Mouse (Mus musculus) forebrain, embryonic 10.5 days (tissue): ENCODE data around the gene Zfp609. TPM values are rescaled to one million over a fixed set of nuclear protein-coding genes. Genes with fewer than 3 reads are reported as not detected.

Source experiments
- DNase-seq: peaks from one replicate; pipeline ENCODE4 v3.0.0-alpha.2; 2017; ENCODE audit warnings: low spot score; ENCODE audit errors: extremely low spot score
- H3K27ac ChIP-seq: fragments of 300-500 bp; sonication (generic); 2 replicates; pipeline ENCODE4 v1.5.1; 2016; ENCODE audit warnings: mild to moderate bottlenecking
- H3K27me3 ChIP-seq: fragments of 300-500 bp; sonication (generic); 2 replicates; pipeline ENCODE4 v1.6.1; 2016; ENCODE audit warnings: mild to moderate bottlenecking; ENCODE audit not compliant: poor library complexity, severe bottlenecking
- H3K36me3 ChIP-seq: fragments of 300-500 bp; sonication (generic); replicated peaks from 2 replicates; pipeline ENCODE4 v1.6.1; 2016; ENCODE audit warnings: mild to moderate bottlenecking, moderate library complexity
- H3K4me1 ChIP-seq: fragments of 300-500 bp; sonication (generic); 2 replicates; pipeline ENCODE4 v1.6.1; 2016
- H3K4me3 ChIP-seq: fragments of 300-500 bp; sonication (generic); 2 replicates; pipeline ENCODE4 v1.5.1; 2016; ENCODE audit warnings: mild to moderate bottlenecking, moderate library complexity
- H3K9me3 ChIP-seq: fragments of 300-500 bp; sonication (generic); 2 replicates; pipeline ENCODE4 v1.6.1; 2016; ENCODE audit warnings: mild to moderate bottlenecking, moderate library complexity
- WGBS: fragments of 180-500 bp; shearing (Covaris S2); methylation state at CpG from one replicate; pipeline ENCODE4 v1.1.7; 2016; 5-methylcytosine and 5-hydroxymethylcytosine counted together
- polyA plus RNA-seq: library from polyadenylated mRNA; unstranded; fragments of >200 nt; fragmentation: Nextera tagmentation; extraction: Ambion mirVana; gene quantifications from 2 replicates; pipeline ENCODE4 v1.2.1, GENCODE M21; 2016

The Zfp609 gene
- polyA plus RNA-seq = 8.2 and 8.3 TPM in 2 replicates

DNA sequence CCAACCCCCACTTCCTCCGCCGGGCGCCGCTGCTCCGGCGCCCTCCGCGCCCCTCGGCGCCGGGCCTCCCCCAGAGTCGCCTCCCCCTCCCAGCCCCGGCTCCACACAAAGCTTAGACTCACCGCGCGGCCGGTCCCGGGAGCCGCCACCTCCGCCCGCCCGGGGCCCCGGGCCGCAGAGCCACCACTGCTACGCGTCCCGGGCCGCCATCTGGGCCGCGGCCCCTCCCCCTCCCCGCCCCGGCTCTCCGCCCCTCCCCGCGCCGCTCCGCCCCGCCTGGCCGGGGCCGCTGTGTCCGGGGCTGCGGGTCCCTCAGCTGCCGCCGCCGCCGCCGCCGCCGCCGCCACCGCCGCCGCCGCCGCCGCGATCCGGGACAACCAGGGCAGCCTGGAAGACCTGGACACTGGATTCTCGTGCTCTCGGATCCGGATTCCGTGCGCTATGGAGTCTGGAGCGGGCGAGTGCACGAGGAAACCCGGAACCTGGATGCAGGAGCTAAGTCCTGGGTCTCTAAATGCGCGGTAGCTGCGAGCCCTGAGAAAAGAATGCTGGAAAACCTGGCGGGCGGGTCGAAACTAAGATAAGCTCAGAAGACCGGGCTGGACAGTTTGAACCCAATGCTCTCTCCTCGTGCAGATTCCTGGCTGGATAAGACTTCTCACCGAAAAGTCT is at the start of gene Zfp609:
Gene Zfp609 (minus strand): TSS at position 221 of the 672 bp plus-strand sequence.
- under 1% methylated on average over 68 of the region's 76 CpGs for WGBS

DNA sequence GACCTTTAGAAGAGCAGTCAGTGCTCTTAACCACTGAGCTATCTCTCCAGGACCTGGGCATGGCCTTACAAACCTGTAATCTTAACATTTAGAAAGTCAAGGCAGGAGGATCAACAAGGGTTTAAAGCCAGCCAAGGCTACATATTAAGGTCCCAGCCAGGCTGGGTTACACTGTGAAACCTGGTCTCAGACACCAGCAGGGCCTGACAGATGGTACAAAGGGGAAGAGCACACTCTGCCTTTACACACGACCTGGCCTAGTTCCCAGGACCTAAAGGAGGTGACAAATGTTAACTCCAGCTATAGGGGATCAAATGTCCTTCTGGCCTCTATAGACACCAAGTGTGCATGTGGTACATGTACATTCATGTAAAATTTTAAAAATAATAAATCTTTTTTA is 32.3 kb upstream of the Zfp609 start:
- no peaks in the 10 kb centered on the region for H3K9me3 ChIP-seq
- no peak for DNase-seq
- peaks cover 71% of the 10 kb centered on the region for H3K36me3 ChIP-seq
- no peaks in the 10 kb centered on the region for H3K27me3 ChIP-seq
- no peak overlapping the region for H3K27ac ChIP-seq
- 61% methylated on average over 1 of the region's 1 CpGs for WGBS
- no peaks in the 10 kb centered on the region for H3K4me1 ChIP-seq
- H3K4me3 ChIP-seq = no peak overlapping the region

More for the DNA sequence above, at the start of gene Zfp609:
- H3K4me3 ChIP-seq = peak within 1 kb of the TSS; percentile 94
- H3K4me1 ChIP-seq = peaks cover 84% of the 10 kb centered on the region
- H3K36me3 ChIP-seq = no peaks in the 10 kb centered on the region
- DNase-seq = peak; percentile 95
- no peaks in the 10 kb centered on the region for H3K9me3 ChIP-seq
- no peaks in the 10 kb centered on the region for H3K27me3 ChIP-seq
- H3K27ac ChIP-seq = peak within 1 kb of the TSS; percentile 100

DNA sequence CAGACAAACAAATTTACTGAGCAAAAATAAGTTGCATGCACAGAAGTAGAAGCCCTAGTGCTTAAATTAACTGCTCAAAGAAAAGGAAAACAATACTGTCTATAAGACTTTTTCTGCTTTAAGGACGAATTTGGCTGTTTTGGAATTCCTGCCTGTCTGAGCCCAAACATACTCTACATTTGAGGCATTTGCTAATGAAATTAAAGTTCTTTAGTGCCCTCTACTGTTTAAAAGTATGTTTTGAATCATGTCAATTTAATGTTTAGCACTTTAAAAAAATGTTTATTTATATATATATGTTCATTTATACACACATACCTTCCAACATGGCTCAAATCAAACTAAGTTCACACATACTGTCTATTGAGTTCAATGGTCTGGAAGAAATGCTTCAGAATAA is 22.8 kb upstream of the Zfp609 start:
- Histone ChIP-seq H3K36me3 (peaks cover 26% of the 10 kb centered on the region), H3K9me3 (no peaks in the 10 kb centered on the region), H3K4me3 (no peak overlapping the region), H3K4me1 (peaks cover 16% of the 10 kb centered on the region), H3K27me3 (no peaks in the 10 kb centered on the region), H3K27ac (no peak overlapping the region)
- DNase-seq = no peak
- WGBS = 23% methylated on average over 1 of the region's 1 CpGs

DNA sequence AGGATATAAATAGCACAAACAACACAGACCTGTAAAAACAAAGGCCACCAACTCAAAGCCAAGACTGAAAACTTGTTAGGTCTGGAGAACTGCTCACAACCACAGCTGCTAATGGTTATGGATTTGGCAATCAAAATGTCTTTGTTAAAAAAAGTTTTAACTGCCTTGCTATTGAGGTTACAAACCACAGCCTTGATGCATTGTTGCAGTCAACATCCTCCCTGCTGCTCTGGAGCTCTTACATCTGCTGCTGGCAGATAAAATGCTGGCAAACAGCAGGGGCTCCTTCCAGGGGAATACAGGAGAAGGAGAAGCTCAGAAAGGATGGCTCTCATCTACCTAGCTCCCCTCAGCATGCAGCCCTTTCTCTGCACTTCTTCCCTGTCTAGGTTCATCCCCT is 20.8 kb upstream of the Zfp609 start:
- H3K4me1 ChIP-seq = peaks cover 26% of the 10 kb centered on the region
- H3K4me3 ChIP-seq = no peak overlapping the region
- H3K36me3 ChIP-seq = peaks cover 14% of the 10 kb centered on the region
- 0 out of 2 replicates have a peak overlapping the region, but pooled peaks have one; percentile 26 for H3K27ac ChIP-seq
- no peak for DNase-seq
- H3K27me3 ChIP-seq = no peaks in the 10 kb centered on the region
- H3K9me3 ChIP-seq = no peaks in the 10 kb centered on the region

DNA sequence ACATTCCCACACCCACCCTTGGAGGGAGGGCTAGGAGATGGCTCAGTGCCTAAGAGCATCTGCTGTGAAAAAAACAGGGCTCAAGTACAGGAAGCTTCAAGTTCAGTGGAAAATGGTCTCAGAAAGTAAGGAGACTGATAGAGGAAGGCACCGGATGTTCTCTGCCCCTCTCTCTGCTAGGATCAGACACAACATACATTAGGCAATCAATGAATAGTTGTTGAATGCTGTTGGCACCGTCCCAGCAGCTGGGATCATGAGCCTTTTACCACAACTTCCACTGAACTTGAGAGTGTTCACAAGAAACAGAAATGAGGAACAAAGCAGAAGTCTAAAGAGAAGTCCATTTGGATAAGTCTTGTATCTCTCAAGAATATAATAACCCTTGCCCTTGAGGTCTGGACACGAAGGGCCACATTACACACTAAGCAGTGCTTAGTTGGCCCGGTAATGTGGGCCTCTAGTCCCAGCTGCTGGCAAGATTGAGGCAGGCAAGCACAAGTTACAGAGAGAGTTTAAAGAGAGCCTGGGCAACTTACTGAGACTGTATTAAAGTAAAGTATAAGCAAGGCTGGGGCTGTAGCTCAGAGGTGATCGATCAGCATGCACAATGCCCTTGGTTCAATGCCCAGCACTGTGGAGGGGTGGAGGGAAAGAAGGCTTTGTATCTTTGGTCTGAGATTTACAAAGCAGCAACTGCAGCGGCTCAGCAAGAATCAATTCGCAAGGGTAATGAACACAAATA is 17.2 kb upstream of the Zfp609 start:
- peak overlapping the region; percentile 40; the same call in 1 of the 2 replicates for H3K27ac ChIP-seq
- H3K4me1 ChIP-seq = peaks cover 26% of the 10 kb centered on the region
- WGBS = 79% methylated on average over 7 of the region's 7 CpGs
- H3K9me3 ChIP-seq = no peaks in the 10 kb centered on the region
- no peak for DNase-seq
- peaks cover 13% of the 10 kb centered on the region for H3K36me3 ChIP-seq
- H3K27me3 ChIP-seq = no peaks in the 10 kb centered on the region
- no peak overlapping the region for H3K4me3 ChIP-seq

DNA sequence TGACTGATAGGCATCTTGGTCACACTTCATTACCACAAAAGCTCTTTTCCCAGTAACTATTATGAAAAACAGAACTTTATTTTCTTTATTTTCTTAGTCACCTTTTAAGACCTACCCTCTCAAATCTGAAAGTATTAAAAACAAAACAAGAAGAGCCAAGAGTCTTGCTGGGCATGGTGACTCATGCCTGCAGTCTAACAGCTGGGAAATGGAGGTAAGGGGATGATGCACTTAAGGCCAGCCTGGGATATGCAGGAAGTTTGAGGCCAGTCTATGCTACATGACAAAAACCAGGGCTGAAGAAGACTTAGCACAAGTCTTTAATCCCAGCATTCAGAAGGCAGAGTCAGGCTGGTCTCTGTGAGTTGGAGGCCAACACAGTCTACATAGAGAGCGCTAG is 12.5 kb upstream of the Zfp609 start:
- no peaks in the 10 kb centered on the region for H3K9me3 ChIP-seq
- no peak overlapping the region for H3K4me3 ChIP-seq
- H3K27ac ChIP-seq = no peak overlapping the region
- no peak for DNase-seq
- no peaks in the 10 kb centered on the region for H3K27me3 ChIP-seq
- peaks cover 31% of the 10 kb centered on the region for H3K36me3 ChIP-seq
- peaks cover 16% of the 10 kb centered on the region for H3K4me1 ChIP-seq
- 100% methylated on average over 1 of the region's 1 CpGs for WGBS

DNA sequence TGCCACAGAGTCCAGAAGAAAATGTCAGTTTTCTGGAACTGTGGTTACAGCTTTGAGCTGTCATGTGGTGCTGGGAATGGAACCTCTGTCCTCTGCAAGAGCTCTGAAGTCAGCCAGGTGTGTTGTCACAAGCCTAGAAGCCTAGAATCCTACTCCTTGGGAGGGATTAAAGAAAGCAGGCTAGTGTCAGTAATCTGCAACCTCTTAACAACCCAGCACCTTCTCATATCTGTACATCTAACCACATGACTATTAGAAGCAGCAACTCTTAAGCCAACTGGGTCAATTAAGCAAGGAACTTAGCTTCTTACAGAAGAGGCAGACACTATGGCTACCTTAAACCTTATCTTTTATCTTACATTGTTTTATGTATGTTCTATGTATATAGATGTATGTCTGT is 9.6 kb upstream of the Zfp609 start:
- H3K4me1 ChIP-seq = peaks cover 39% of the 10 kb centered on the region
- no peaks in the 10 kb centered on the region for H3K9me3 ChIP-seq
- H3K27me3 ChIP-seq = no peaks in the 10 kb centered on the region
- DNase-seq = no peak
- H3K27ac ChIP-seq = no peak overlapping the region
- H3K36me3 ChIP-seq = peaks cover 34% of the 10 kb centered on the region
- H3K4me3 ChIP-seq = no peak overlapping the region

DNA sequence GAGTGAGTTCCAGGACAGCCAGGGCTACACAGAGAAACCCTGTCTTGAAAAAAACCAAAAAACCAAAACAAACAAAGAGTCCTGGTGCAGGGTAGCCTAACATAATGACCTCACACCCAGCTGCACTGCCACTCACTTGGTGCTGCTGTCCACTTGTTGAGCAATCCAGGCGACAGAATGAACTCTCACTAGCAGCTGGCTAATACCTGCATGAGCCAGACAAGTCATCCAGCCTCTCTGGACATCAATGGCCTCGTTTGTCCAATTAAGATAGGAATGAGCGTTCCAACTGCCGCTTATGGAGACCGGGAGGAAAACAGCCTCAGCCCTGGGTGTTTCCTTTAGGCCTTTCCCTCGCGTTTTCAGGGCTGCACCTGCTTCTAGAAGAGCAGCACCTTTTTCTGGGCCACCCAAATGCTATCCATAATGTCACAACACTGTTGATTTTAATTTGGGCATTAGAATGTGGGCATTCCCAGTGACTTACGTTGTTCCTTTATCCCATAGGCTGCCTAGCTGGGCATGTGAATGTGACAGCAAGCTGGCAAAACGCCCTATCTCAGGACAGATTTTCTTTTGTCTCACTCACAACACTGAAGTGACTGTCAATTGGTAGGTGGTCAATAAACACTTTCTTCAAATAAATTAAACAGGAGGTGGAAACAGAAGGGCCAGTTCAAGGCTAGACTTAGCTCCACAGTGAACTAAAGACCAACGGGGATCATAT is 7.4 kb upstream of the Zfp609 start:
- DNase-seq = no peak
- H3K4me1 ChIP-seq = peaks cover 60% of the 10 kb centered on the region

DNA sequence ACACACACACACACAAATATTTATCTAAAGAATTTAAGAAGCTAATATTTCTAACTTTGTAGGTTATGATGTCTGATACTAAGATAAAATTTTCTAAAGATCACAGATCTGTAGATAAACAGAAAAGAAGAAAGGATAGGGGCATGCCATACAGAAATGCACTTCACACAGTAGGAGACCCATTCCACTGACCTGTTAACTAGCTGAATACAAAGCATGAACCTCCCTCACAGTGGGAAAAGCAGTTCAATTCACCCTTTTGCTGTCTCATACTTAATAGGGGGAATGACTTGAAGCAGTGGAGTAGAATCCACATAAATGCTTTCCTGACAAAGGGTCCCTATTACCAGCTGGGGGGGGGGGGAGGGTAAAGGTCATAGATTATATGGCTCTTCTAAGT is 6.3 kb upstream of the Zfp609 start:
- H3K27me3 ChIP-seq = no peaks in the 10 kb centered on the region

More for the DNA sequence above, 7.4 kb upstream of the Zfp609 start:
- no peaks in the 10 kb centered on the region for H3K9me3 ChIP-seq
- H3K4me3 ChIP-seq = no peak overlapping the region
- 66% methylated on average over 10 of the region's 10 CpGs for WGBS
- peaks cover 27% of the 10 kb centered on the region for H3K36me3 ChIP-seq
- peak overlapping the region; percentile 86 for H3K27ac ChIP-seq
- no peaks in the 10 kb centered on the region for H3K27me3 ChIP-seq

DNA sequence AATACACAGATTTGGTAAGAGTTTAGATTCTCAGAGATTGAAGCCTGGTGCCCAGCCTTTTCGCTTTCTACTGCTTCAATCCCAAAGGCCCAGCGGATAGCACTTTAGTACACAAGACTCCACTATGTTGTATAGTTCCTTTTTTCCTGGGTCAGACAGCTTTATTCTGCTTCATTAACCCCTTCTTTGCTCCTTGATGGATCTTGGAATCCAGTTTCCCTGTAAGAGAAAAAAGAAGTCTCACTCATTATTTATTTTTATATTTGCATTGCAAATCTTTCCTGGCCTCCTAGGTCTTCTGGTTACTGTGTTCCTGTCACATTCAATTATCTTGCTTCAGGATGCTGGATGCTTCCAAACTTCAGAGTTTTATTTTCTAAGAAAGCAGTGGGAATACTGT is 5.9 kb upstream of the Zfp609 start:
- peak overlapping the region; percentile 86 for H3K27ac ChIP-seq
- DNase-seq = no peak
- H3K27me3 ChIP-seq = no peaks in the 10 kb centered on the region
- H3K36me3 ChIP-seq = peaks cover 18% of the 10 kb centered on the region
- H3K4me1 ChIP-seq = peaks cover 73% of the 10 kb centered on the region
- WGBS = 28% methylated on average over 2 of the region's 2 CpGs
- H3K9me3 ChIP-seq = no peaks in the 10 kb centered on the region
- H3K4me3 ChIP-seq = no peak overlapping the region

More for the DNA sequence above, 6.3 kb upstream of the Zfp609 start:
- Histone ChIP-seq H3K4me1 (peaks cover 69% of the 10 kb centered on the region), H3K4me3 (no peak overlapping the region), H3K36me3 (peaks cover 22% of the 10 kb centered on the region), H3K9me3 (no peaks in the 10 kb centered on the region), H3K27ac (peak overlapping the region; percentile 86)
- DNase-seq = no peak

DNA sequence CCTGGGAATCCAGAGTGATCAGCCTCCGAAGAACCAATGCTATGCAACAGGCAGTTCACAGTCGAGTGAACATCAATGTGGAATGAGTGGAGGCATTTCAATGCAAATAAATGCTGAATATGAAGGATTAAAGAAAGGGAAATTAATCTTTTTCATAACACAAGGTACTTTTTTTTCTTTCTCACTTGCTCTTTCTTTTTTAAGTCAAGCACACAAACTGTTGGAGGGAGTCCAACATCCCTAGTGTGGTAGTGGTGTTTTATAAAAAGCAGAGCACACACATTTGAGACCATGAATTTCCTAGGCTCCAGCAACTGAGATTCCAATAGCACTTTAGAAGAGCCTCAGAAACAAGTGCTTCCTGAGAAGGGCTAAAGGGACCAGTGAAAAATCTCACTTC is 4.7 kb upstream of the Zfp609 start:
- Histone ChIP-seq H3K9me3 (no peaks in the 10 kb centered on the region), H3K27ac (peak overlapping the region; percentile 86), H3K4me3 (no peak overlapping the region; the same call in 1 of the 2 replicates), H3K4me1 (peaks cover 83% of the 10 kb centered on the region), H3K27me3 (no peaks in the 10 kb centered on the region), H3K36me3 (peaks cover 9% of the 10 kb centered on the region)
- 36% methylated on average over 2 of the region's 2 CpGs for WGBS
- no peak for DNase-seq

DNA sequence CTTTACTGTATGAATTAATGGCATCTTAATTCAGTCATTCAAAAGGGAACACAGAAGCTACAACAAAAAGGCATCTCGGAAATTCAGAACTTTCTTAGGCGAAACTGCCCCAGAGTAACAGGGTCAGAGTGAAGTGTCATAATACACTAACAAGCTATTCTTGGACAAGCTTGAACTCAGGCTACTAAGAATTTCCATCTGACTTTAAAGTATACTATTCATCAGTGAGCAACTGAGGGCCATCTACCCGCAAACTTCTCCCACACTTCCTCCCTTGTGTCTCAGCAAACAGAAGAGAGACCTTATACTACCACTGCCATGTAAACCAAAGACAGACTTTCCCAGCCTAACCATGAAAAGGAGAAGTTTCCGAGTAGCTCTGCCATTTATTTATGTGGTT is 3.8 kb upstream of the Zfp609 start:
- H3K36me3 ChIP-seq = peaks cover 4% of the 10 kb centered on the region
- H3K9me3 ChIP-seq = no peaks in the 10 kb centered on the region
- 52% methylated on average over 4 of the region's 4 CpGs for WGBS
- H3K27ac ChIP-seq = peak overlapping the region; percentile 86
- DNase-seq = no peak
- H3K4me1 ChIP-seq = peaks cover 87% of the 10 kb centered on the region
- H3K27me3 ChIP-seq = no peaks in the 10 kb centered on the region
- H3K4me3 ChIP-seq = no peak overlapping the region

DNA sequence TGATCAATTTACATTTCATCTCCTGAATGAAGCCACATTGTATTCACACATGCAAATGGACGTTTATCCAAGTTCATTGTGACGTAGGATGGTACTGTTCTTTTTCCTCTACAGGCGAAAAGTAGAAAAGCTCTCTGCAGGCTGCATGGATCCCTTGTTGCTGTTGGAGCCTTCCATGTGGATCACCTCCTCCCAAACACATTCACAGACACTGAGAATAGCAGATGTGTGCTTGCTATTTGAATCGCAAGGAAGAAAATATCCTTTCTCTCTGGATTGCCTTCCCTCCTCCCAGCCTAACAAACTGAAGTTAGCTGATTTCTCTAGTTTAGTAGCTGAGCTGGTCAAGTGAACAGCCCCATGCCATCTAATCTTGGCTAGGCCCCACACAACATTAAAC is 2.9 kb upstream of the Zfp609 start:
- Histone ChIP-seq H3K4me1 (peaks cover 90% of the 10 kb centered on the region), H3K27me3 (no peaks in the 10 kb centered on the region), H3K36me3 (peaks cover 4% of the 10 kb centered on the region), H3K9me3 (no peaks in the 10 kb centered on the region), H3K4me3 (no peak overlapping the region), H3K27ac (peak overlapping the region; percentile 66; the same call in 1 of the 2 replicates)
- DNase-seq = no peak
- 78% methylated on average over 4 of the region's 4 CpGs for WGBS
